Mouse (Mus musculus) spleen, adult 2 months (tissue): ENCODE measurements around the gene Ostc.

ENCODE experiments used
- CTCF ChIP-seq: fragments of 200-500 bp; IDR thresholded peaks from 2 replicates; pipeline ENCODE4 v1.5.1; 2011; ENCODE audit warnings: mild to moderate bottlenecking, inconsistent platforms; ENCODE audit not compliant: insufficient read depth, insufficient read length, insufficient replicate concordance; ENCODE audit errors: extremely low read depth
- POLR2A ChIP-seq: fragments of 200-500 bp; IDR thresholded peaks from 2 replicates; pipeline ENCODE4 v1.6.1; 2011; ENCODE audit warnings: low read depth, low read length, inconsistent platforms

DNA sequence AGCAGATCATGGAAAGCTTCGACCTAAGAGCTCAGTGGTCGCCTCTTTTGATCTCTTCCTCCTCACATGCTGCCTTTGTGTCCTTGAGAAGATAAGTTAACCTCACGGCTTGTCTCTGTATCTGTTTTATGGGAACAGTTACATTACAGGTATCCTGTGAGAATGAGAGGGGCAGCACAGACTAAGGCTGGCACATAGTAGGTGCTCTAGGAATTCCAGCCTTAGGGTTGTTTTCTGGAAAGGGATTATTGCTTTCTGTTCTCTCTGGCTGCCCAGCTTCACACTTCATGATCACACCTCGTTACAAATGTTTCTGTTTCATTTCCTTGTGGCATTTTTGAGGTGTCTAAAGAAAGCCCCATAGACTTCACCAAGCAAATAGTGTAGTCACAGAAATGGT is 27.5 kb upstream of the Ostc start:
- TF ChIP-seq CTCF (no peak), POLR2A (no peak)
